Mouse (Mus musculus): ENCODE results near the gene Ubb.

The Ubb gene

GRCm38 (mm10) chr11:62584671-62585206, 33.8 kb downstream of the Ubb start:
- DNase-seq (ENCODE audit: low spot score), result no peak

- no peak for DNase-seq (ENCODE audit: low spot score)
Observed at GRCm38 (mm10) chr11:62587034-62587433, 36.1 kb downstream of the Ubb start.

- DNase-seq (ENCODE audit: low spot score), result no peak
Observed at GRCm38 (mm10) chr11:62589391-62589790, 38.4 kb downstream of the Ubb start.

- DNase-seq (ENCODE audit: low spot score), result no peak
Observed at GRCm38 (mm10) chr11:62591026-62591425, 40.1 kb downstream of the Ubb start.

GRCm38 (mm10) chr11:62591904-62592575, 41.1 kb downstream of the Ubb start:
- DNase-seq (ENCODE audit: low spot score), result no peak

GRCm38 (mm10) chr11:62598571-62598970, 47.6 kb downstream of the Ubb start:
- DNase-seq (ENCODE audit: low spot score), result no peak

GRCm38 (mm10) chr11:62601732-62602618, 51.0 kb downstream of the Ubb start:
- DNase-seq (ENCODE audit: low spot score), result no peak
